Mouse (Mus musculus): ENCODE results near the gene Frmd4b. TPM values are rescaled to one million over a fixed set of nuclear protein-coding genes. Genes with fewer than 3 reads are reported as not detected.

Frmd4b gene
- total and polyA plus RNA-seq, 3 experiments, result 0.13 to 0.70 (median 0.13) TPM

GRCm38 (mm10) chr6:97589031-97589430, 28.3 kb downstream of the Frmd4b start:
- dilution Hi-C loops (cut with MboI; ENCODE audit: extremely low pct_ligation_motif_present, extremely low pct_unique_long_range_greater_than_20kb, low sequenced_read_pairs), result no loop called here
- in situ Hi-C loops (cut with MboI; ENCODE audit: low pct_ligation_motif_present, low pct_unique_long_range_greater_than_20kb, low sequenced_read_pairs), result no loop called here
- H3K27me3 ChIP-seq (replicated peaks), result no peaks in the 10 kb centered on the region
- peak; percentile 31 for DNase-seq (ENCODE audit: extremely low read depth)
- peaks cover 5 to 8% of the 10 kb centered on the region in 2 experiments; a peak in 3 of 4 replicates for H3K4me1 ChIP-seq (ENCODE audit: control insufficient read depth in 1 of 2, insufficient read depth in 2 of 2)
- H3K27ac ChIP-seq (ENCODE audit: insufficient read depth, low read depth), result no peak overlapping the region
- H3K79me2 ChIP-seq (replicated peaks; ENCODE audit: control insufficient read depth, extremely low read depth, insufficient read depth, poor library complexity, severe bottlenecking), result no peaks in the 10 kb centered on the region
- H3K9ac ChIP-seq (ENCODE audit: insufficient read depth, low read depth), result no peak overlapping the region
- no peaks in the 10 kb centered on the region for H3K9me3 ChIP-seq (replicated peaks; ENCODE audit: low read length)
- TF ChIP-seq NRF1 (IDR thresholded peaks at IDR 0.05; ENCODE audit: low read depth, low read length) (no peak), IRF4 (IDR thresholded peaks at IDR 0.05; ENCODE audit: low read depth, low read length) (peak; percentile 52; the same call in 1 of the 2 replicates), KAT2A (IDR thresholded peaks at IDR 0.05; ENCODE audit: insufficient replicate concordance, low read length) (no peak), RAD21 (IDR thresholded peaks at IDR 0.05; ENCODE audit: low read depth, low read length) (no peak), SIN3A (IDR thresholded peaks at IDR 0.05; ENCODE audit: low read length) (no peak), CHD1 (IDR thresholded peaks at IDR 0.05; ENCODE audit: low read depth, low read length) (0 out of 2 replicates have a peak, but pooled peaks have one; percentile 38), NELFE (IDR thresholded peaks at IDR 0.05; ENCODE audit: low read depth, low read length) (no peak), EP300 (IDR thresholded peaks at IDR 0.05; ENCODE audit: low read length) (peak; percentile 61), ETS1 (conservative IDR thresholded peaks at IDR 0.05; ENCODE audit: low read depth, low read length) (no peak), MYC (IDR thresholded peaks at IDR 0.05; ENCODE audit: low read depth, low read length) (0 out of 2 replicates have a peak, but pooled peaks have one; percentile 27), POLR2A (IDR thresholded peaks at IDR 0.05; ENCODE audit: low read depth, low read length) (no peak), MAFK (IDR thresholded peaks at IDR 0.05; ENCODE audit: insufficient replicate concordance, low read length) (no peak)
- peak overlapping the region; percentile 92 for H3K4me2 ChIP-seq (ENCODE audit: insufficient read depth, low read depth, poor library complexity, severe bottlenecking)
- H3K4me3 ChIP-seq (replicated peaks in 1 of 3; ENCODE audit: low read depth in 2 of 3, low read length in 2 of 3, poor library complexity in 1 of 3), result no peak overlapping the region
- H3K36me3 ChIP-seq (replicated peaks in 1 of 2; ENCODE audit: control insufficient read depth in 1 of 2, insufficient read depth in 1 of 2, low read length in 1 of 2), result no peaks in the 10 kb centered on the region

GRCm38 (mm10) chr6:97586606-97587005, 30.7 kb downstream of the Frmd4b start:
- Histone ChIP-seq H3K79me2 (replicated peaks; ENCODE audit: control insufficient read depth, extremely low read depth, insufficient read depth, poor library complexity, severe bottlenecking) (no peaks in the 10 kb centered on the region), H3K4me1 (ENCODE audit: control insufficient read depth in 1 of 2, insufficient read depth in 2 of 2) (peaks cover 5 to 8% of the 10 kb centered on the region in 2 experiments; a peak in 3 of 4 replicates), H3K4me2 (ENCODE audit: insufficient read depth, low read depth, poor library complexity, severe bottlenecking) (no peak overlapping the region), H3K27me3 (replicated peaks) (no peaks in the 10 kb centered on the region), H3K9me3 (replicated peaks; ENCODE audit: low read length) (no peaks in the 10 kb centered on the region), H3K27ac (ENCODE audit: insufficient read depth, low read depth) (no peak overlapping the region), H3K36me3 (replicated peaks in 1 of 2; ENCODE audit: control insufficient read depth in 1 of 2, insufficient read depth in 1 of 2, low read length in 1 of 2) (no peaks in the 10 kb centered on the region), H3K4me3 (replicated peaks in 1 of 3; ENCODE audit: low read depth in 2 of 3, low read length in 2 of 3, poor library complexity in 1 of 3) (no peak overlapping the region), H3K9ac (ENCODE audit: insufficient read depth, low read depth) (no peak overlapping the region)
- in situ Hi-C loops (cut with MboI; ENCODE audit: low pct_ligation_motif_present, low pct_unique_long_range_greater_than_20kb, low sequenced_read_pairs), result no loop called here
- dilution Hi-C loops (cut with MboI; ENCODE audit: extremely low pct_ligation_motif_present, extremely low pct_unique_long_range_greater_than_20kb, low sequenced_read_pairs), result no loop called here
- DNase-seq (ENCODE audit: extremely low read depth), result no peak
- TF ChIP-seq CHD1 (IDR thresholded peaks at IDR 0.05; ENCODE audit: low read depth, low read length), result no peak
- TF ChIP-seq KAT2A (IDR thresholded peaks at IDR 0.05; ENCODE audit: insufficient replicate concordance, low read length), result no peak
- no peak for TF ChIP-seq MXI1 (IDR thresholded peaks at IDR 0.05; ENCODE audit: low read depth, low read length)
- no peak for TF ChIP-seq ZMIZ1 (IDR thresholded peaks at IDR 0.05; ENCODE audit: low read depth, low read length)
- no peak for TF ChIP-seq POLR2A (IDR thresholded peaks at IDR 0.05; ENCODE audit: low read depth, low read length)
- TF ChIP-seq BHLHE40 (IDR thresholded peaks at IDR 0.05; ENCODE audit: low read depth, low read length), result no peak
- no peak for TF ChIP-seq ZKSCAN1 (IDR thresholded peaks at IDR 0.05; ENCODE audit: borderline replicate concordance, low read depth, low read length)
- TF ChIP-seq MAX (IDR thresholded peaks at IDR 0.05; ENCODE audit: low read length), result no peak

Measured in CH12.LX (cell line).